Mouse (Mus musculus) brown adipose tissue, adult 24 weeks (tissue): ENCODE results near the gene Gpr50. TPM values are rescaled to one million over a fixed set of nuclear protein-coding genes. Genes with fewer than 3 reads are reported as not detected.

Experiments used
- H3K27ac ChIP-seq: fragments of 200-500 bp; replicated peaks from 2 replicates; pipeline ENCODE4 v1.5.1; 2012; ENCODE audit warnings: low read depth, mild to moderate bottlenecking, low read length
- H3K4me1 ChIP-seq: fragments of 200-500 bp; 2 replicates; pipeline ENCODE4 v1.6.1; 2012; ENCODE audit warnings: low read length, mixed read lengths; ENCODE audit not compliant: control insufficient read depth, insufficient read depth, insufficient read length
- H3K4me3 ChIP-seq: fragments of 200-500 bp; 2 replicates; pipeline ENCODE4 v1.5.1; 2012; ENCODE audit warnings: low read depth, mild to moderate bottlenecking, low read length, moderate library complexity; ENCODE audit not compliant: insufficient read depth
- polyA plus RNA-seq: library from polyadenylated mRNA; stranded (reverse); fragments of >200 nt; gene quantifications from 2 replicates; pipeline ENCODE4 v1.2.4, GENCODE M21; 2012; ENCODE audit not compliant: missing spikeins, insufficient read depth, insufficient read length

The Gpr50 gene
- not detected in 2 replicates for polyA plus RNA-seq

DNA sequence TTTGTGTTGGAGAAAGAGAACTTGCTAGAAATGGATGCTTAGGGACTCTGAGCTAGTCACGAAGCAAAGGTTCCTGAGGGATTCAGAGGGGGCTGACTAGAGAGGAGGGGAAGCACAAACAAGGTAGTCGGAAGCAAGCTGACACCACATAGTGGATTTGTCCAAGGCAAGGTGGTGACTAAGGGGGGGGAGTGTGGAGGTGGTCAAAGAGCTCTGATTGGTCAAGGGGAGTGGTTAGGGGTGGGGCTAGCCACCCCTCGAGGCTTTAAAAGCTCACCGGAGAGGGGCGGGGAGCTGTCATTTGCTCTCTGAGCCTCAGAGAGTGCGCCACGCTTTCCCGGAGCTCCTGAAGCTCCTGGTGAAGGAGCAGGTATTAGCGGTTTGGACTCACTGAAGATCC lies at the start of gene Gpr50:
Gpr50 (plus strand) TSS at position 294 of the 400 bp plus-strand sequence.
- H3K4me3 ChIP-seq: peak within 1 kb of the TSS; percentile 17; the same call in 1 of the 2 replicates
- no peak within 1 kb of the TSS for H3K27ac ChIP-seq
- H3K4me1 ChIP-seq: no peaks in the 10 kb centered on the region

GRCm38 (mm10) chrX:71622286-71622685 lies 41.2 kb upstream of the Gpr50 start:
- H3K27ac ChIP-seq: no peak overlapping the region
- no peak overlapping the region for H3K4me3 ChIP-seq
- no peaks in the 10 kb centered on the region for H3K4me1 ChIP-seq

DNA sequence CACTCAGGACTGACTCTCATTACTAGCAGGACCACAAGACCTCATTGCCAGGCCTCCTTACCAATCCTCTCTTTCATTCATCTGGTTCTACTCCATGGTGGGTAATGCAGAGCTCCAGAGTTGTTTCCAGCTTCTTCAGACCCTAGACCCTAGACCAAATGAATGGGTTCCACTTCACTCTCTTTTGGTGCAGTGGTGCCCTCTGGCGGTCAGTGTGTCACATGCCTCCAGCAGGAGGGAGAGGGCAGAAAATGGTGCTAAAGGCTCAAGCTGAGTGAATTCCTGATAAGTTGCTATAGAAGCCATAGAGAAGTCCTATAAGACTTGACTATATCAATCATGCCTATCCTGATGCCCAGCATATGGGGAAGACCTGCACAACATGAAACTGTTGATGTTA lies 39.6 kb upstream of the Gpr50 start:
- Histone ChIP-seq H3K4me1 (no peaks in the 10 kb centered on the region), H3K4me3 (no peak overlapping the region), H3K27ac (no peak overlapping the region)

- Histone ChIP-seq H3K27ac (no peak overlapping the region), H3K4me3 (no peak overlapping the region), H3K4me1 (no peaks in the 10 kb centered on the region)
Observed at GRCm38 (mm10) chrX:71628306-71628705, 35.2 kb upstream of the Gpr50 start.

- Histone ChIP-seq H3K4me1 (no peaks in the 10 kb centered on the region), H3K27ac (no peak overlapping the region), H3K4me3 (no peak overlapping the region)
Observed at GRCm38 (mm10) chrX:71630709-71631108, 32.8 kb upstream of the Gpr50 start.

- no peaks in the 10 kb centered on the region for H3K4me1 ChIP-seq
- no peak overlapping the region for H3K27ac ChIP-seq
- H3K4me3 ChIP-seq: no peak overlapping the region
Observed at GRCm38 (mm10) chrX:71631130-71631529, 32.3 kb upstream of the Gpr50 start.

DNA sequence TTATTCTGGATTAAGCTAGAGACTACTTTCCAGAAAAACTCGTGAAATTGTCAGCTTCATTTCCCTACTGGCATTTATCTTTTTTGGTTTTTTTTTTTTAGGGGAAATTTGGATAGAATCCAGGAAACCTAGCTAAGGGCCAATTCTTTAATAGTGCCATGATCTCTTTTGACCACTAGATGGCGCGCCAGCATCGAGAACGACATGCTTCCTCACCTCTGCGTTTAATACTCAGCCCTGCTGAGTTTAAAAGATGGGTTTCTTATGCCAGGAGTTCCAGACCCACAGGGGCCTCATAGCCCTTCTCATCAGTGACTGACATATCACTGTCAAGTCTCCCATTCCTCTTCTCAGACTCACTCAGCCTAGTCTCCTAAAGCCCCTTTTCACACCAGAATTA lies 15.5 kb upstream of the Gpr50 start:
- Histone ChIP-seq H3K4me3 (no peak overlapping the region), H3K27ac (no peak overlapping the region), H3K4me1 (no peaks in the 10 kb centered on the region)

DNA sequence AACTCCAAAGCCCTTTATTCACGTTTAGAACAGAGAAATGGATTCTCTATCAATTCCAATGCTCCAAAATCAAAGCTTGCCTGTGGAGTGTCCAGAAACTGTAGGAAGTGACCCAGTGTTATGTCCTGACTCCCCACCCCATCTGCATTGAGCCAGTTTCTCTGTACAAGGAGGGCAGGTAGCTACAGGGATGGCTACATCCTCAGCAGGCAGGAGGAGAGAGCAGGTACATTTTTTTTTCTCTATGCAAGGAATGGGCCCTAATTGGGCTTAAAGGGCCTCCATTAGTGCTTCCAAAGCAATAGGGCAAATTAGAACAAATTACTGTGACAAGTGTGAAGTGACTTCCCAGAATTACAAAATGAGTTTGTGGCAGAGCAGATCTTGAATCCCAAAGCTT lies 15.0 kb upstream of the Gpr50 start:
- H3K27ac ChIP-seq: no peak overlapping the region
- no peaks in the 10 kb centered on the region for H3K4me1 ChIP-seq

DNA sequence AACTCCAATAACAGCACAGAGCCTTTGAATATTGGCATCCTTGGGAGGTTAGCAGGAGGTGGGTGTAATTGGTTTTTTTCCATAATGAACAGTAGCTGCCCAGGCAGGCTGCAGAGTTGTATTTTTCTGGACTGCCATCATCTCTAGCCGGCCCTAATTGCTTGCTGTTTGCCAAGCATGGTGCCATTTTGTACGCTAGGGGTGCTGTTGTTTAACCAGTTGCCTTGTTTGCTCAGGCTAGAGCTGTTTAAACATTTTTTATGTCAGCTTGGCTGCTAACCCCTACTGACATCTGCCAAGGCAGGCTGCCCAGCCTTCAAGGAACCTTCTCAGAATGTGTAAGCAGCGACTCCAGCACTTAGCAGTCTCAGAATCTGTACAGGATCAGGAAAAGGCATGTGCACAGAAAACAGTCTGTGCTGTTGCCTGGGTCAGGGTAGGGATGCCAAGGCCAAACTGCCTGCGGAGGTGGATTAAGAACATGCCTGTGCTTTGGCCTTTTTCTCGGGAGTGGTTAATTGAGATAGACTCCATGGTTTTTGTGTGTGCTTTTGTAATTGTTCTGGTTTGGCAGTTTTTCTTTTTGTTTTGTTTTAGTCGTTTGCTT lies 14.5 kb upstream of the Gpr50 start:
- no peaks in the 10 kb centered on the region for H3K4me1 ChIP-seq
- no peak overlapping the region for H3K27ac ChIP-seq
- no peak overlapping the region for H3K4me3 ChIP-seq

More for the DNA sequence above, 15.0 kb upstream of the Gpr50 start:
- no peak overlapping the region for H3K4me3 ChIP-seq

DNA sequence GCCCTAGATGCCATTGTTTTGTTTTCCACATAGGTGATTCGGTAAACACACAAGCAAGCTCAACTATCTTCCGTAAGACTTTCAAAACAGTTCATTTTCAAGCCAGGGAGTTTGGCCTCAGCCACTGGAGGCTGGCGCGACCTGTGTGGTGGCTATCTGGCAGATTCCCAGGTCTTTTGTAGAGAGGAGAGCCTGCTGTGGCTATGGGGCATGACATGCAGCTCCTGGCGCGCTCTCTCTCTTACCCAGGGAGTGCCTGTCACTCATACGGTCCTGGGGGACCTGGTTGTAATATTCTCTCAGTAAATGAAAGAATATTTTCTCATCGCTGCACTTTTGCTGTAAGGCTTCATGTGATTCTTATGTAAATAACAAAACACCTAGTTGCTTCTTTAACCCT lies 13.5 kb upstream of the Gpr50 start:
- Histone ChIP-seq H3K27ac (no peak overlapping the region), H3K4me3 (no peak overlapping the region), H3K4me1 (no peaks in the 10 kb centered on the region)

DNA sequence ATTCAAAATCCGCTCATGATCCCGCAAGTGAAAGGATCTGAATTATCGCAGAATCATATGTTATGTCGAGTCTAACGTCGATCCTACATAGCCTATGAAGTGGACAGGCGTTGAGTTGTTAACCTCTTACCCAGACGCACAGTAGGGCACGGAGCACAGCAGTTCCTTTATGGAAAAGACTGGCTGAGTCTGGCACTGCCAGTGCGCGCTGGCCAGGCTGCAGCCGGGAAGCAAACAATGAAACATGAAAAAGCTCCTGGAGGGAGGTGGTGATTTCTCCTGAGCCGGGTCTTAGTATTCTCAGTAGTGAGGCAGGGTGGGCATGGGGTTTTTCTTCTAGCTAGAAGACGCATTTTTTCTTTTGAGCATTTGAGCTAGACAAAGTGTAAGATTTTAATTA lies 1.7 kb upstream of the Gpr50 start:
- Histone ChIP-seq H3K4me3 (no peak overlapping the region), H3K4me1 (no peaks in the 10 kb centered on the region), H3K27ac (no peak overlapping the region)

DNA sequence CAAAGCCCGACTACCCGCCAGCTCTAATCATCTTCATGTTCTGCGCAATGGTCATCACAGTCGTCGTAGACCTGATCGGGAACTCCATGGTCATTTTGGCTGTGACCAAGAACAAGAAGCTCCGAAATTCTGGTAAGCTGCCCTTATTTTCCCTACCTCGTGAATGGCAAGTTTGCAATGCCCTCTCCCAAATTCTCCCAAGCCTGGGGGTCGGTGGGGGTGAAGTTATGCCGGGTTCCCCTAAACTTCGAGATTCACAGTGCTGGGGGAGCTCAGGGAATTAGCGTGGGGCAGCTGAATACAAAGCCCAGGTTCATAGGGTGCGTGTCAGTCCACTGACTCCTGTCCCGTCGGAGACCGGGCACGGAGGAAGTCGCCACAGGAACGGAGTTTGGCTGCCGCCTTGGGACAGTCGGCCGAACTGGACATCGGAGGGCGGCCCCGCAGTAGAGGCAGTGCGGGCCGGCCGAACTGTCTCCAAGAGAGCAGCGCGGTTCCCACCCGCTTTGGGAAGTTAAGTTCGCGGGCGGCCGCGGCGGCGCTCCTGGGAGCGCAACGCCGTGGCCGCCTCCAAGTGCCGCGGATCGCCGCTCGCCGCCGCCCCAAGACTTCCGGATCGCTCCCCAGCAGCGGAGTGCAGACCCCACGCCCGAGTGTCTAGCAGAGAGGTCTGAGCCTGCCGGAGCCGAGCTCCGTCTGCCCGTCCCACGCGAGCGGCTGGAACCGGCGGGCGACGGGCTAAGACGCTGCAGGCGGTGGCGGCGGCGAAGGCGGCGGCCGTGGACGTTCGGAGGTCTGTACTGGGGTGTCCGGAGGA lies 612 bp downstream of the Gpr50 start:
- H3K4me1 ChIP-seq: no peaks in the 10 kb centered on the region
- H3K27ac ChIP-seq: no peak overlapping the region
- H3K4me3 ChIP-seq: peak overlapping the region; percentile 17; the same call in 1 of the 2 replicates

- Histone ChIP-seq H3K4me3 (peak overlapping the region; percentile 6; the same call in 1 of the 2 replicates), H3K27ac (no peak overlapping the region), H3K4me1 (no peaks in the 10 kb centered on the region)
Observed at GRCm38 (mm10) chrX:71664688-71665026, 1.2 kb downstream of the Gpr50 start.

DNA sequence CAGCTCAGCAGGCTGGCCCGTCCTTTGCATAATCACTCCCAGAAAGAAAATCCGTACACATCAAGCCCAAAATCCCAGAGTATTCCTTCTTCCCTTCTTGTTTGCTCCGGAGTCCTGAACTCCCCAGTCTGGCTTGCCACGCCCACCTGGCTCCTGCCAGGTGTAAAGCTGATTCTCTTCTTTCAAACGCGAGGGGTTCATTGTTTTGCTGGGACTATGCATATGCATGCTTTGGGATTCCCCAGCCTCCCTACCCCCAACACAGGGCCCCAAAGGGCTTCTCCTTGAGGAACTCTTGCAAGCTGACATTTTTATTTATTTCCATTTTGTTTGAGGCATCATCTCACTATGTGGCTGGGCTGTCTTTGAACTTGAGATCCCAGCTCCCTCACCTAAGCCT lies 6.8 kb downstream of the Gpr50 start:
- Histone ChIP-seq H3K4me1 (no peaks in the 10 kb centered on the region), H3K4me3 (no peak overlapping the region), H3K27ac (no peak overlapping the region)

GRCm38 (mm10) chrX:71700817-71701469 lies 37.5 kb downstream of the Gpr50 start:
- no peak overlapping the region for H3K4me3 ChIP-seq
- no peak overlapping the region for H3K27ac ChIP-seq
- H3K4me1 ChIP-seq: no peaks in the 10 kb centered on the region
